Mouse (Mus musculus) liver, adult 2 months (tissue): ENCODE data around the gene Slc4a5.

Experiments used
- CTCF ChIP-seq: fragments of 200-500 bp; IDR thresholded peaks from 2 replicates; pipeline ENCODE4 v1.5.1; 2011; ENCODE audit warnings: low read depth, low read length, control low read depth
- POLR2A ChIP-seq: fragments of 200-500 bp; IDR thresholded peaks from 2 replicates; pipeline ENCODE4 v1.6.1; 2011; ENCODE audit warnings: low read length, control low read depth; ENCODE audit not compliant: insufficient read depth; ENCODE audit errors: extremely low read depth

DNA sequence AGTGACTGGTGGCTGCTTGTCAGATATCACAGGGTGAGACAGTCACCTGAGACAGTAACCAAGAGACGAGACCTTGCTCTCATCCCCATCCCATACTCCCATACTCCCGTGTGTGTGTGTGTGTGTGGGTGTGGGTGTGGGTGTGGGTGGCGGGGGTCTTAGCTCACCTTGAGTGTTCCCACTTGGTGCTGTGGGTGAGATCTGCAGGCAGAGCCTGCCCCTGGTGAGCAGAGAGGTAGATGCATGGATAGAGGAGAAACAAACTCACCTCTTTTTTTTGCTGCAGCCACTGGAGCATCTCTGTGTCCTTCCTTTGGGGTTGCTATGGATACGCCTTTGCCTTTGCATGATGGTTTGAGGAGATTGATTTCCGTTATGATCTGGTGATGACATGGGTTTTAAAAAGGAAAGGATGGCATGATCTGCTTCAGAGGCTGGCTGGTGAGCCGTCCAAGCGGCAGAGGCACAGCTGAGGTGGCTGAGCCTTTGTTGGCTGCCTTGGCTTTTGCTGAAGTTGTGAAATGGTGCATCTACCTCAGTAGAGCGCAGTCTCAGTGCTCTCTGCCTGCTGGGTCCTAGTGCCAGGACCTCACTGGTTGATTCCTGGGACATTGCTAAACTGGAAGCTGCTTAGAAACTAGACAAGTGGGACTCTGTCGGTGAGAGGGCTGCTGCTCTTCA is 47.2 kb upstream of the Slc4a5 start:
- no peak for TF ChIP-seq CTCF
- no peak for TF ChIP-seq POLR2A
